Mouse (Mus musculus) c-Kit-positive CD71-negative TER-119-negative erythroid progenitor cells, embryonic 14.5 days (primary cell): ENCODE data around the gene Bcar3.
A peak's percentile ranks its signal among the peaks of the same experiment; 100 is the strongest.

Experiments used
- DNase-seq: peaks from one replicate; pipeline ENCODE4 v3.0.0-alpha.2; 2013; ENCODE audit warnings: low read depth

The Bcar3 gene

DNA sequence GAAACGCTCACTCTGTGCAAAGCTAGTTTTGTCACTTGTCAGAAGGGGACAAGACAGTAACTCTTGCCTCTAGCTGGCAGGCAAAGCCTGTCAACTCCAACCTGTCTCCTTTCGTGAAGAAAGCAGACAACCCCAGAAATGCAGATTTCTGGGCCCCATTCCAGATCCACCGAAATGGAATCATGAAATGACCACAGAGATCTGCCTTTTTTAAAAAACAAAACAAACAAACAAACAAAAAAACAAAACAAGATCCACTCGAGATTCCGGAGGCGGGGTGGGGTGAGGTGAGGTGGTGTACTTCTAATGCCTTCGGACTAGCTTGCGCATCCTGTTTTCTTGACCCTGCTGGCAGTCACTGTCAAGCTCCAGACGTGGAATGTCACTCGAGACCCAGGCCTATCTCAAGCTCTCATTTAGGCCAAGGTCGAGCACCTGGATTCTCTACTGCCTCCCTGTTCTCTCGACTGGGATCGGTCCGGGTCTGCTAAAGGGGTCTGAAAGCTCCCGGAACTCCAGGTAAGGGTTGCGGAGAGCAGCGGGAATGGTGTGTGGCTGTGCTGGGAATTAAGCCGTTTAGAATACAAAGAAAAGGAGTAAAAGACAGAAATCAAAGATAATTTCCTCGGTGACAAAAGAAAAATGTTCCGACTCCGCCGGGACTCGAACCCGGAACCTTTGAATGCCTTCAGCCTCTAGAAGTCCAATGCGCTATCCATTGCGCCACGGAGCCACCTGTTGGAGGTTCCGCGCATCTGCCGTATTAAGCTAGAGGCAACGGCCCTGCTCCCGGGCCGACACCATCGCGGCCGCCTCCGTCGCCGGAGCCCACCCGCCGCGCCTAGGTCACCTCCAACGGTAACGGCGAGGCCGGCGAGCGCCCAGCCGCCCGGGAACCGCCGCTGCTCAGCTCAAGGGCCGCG lies 1.4 kb upstream of the Bcar3 start:
- peak; percentile 84 for DNase-seq

DNA sequence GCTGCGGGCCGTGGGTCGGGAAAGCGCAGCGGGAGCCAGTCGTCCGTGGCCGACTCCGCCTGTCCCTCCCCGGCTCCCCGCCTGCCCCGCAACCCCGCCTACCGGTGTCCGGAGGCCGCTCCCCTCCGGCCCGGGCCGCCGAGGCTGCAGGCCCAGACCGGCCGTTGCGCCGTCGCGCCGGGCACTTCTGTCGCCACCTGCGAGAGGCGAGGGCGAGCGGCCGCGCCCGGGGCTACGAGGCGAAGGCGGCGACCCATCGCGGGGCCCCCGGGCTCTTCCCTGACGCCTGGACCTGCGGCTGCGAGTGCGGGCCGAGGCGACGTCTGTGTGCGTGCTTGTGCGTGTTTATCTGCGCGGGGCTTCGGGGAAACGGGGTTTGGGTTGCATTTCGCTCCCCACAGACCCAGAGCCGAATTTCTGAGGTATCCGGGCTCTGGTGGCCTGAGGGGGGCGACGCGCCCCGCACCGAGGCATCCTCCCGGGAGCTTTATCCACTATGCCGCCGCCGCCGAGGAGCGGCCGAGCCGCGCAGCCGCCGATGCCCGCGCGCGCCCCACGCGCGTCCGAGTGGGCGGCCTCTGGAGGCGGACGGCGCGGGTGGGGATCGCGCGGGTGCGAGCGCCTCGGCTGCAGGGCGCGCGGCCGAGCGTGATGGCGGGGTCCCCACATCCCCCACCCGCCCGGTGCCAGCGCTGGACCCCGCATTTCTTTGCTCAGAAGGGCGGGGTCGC lies 548 bp upstream of the Bcar3 start:
- DNase-seq = no peak

DNA sequence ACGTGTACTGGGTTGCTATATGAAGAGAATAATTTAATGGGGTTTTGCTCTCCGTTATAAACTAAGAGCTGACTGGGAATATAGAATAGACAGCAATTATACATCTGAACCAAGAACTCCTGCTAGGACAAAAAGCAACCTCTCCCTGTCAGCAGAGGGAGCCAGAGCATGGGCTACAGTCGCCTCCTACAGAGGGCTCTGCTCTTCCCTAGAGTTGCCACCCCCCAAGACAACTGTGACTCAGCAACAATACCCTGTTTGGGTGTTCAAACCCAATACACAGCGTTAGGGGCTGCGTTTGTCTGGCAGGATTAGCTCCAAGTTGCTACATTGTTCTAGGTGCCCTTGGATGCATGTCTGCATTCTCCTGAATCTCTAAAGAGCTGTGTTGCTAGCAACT lies 1.6 kb downstream of the Bcar3 start:
- peak; percentile 63 for DNase-seq

DNA sequence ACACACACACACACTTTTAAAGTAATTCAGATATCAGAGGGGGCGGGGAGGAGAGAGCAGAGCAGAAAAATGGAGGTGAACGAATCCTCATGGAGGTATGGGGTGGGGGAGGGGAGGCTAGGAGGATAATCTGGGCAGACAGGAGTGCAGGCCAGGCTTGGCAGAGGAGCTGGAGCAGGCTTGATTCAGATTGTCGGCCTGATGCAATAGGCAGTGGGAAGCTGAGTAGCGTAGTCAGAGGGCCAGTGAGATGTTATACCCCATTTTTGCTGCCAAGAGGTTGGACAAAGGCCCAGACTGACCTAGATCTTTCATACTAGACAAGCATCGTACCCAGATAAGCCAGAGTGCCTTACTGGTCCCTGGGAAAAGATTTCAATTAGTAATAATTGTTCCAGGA lies 3.0 kb downstream of the Bcar3 start:
- no peak for DNase-seq

DNA sequence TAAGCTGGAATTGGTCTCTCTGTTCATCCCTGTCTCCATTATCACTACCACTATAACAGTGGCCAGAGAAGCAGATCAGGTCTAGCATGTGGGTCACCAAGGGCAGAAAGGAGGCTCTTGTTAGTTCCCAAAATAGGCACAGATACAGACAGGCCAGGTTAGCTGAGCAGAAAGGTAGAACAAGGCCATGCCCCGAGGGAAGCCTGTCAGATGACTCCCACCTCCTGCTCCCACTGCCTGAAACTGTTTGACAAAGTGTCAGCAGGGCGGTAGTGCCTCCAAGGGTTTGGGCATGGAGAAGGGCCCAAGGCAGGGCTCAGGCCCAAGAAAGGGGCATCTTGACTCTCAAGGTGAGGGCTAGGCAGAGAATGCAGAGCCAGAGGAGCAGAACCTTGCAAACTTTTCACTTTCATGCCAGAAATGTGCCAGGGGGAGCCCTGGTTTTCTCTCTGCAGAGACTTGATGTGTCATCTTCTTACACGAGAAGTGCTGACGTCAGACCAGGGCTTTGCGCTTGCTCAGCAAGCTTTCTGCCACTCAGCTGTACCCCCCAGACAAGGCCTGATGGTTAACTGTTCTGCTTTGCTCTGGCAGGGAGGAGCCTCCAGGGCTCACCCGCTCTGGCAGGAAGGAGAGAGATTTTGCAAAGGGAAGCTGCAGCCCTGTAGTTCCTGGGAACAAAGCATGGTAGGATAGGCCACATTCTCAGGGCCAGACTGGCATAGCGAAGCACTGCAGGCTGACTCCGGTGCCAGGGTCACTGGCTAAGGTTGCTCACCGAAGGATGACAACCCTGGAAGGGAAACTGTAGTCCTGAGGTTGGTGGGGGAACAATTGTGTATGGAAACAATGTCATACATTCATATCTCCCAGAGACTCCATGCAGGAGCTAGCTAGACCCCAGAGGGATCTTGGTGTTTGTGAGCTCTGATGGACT lies 7.3 kb downstream of the Bcar3 start:
- DNase-seq = no peak

DNA sequence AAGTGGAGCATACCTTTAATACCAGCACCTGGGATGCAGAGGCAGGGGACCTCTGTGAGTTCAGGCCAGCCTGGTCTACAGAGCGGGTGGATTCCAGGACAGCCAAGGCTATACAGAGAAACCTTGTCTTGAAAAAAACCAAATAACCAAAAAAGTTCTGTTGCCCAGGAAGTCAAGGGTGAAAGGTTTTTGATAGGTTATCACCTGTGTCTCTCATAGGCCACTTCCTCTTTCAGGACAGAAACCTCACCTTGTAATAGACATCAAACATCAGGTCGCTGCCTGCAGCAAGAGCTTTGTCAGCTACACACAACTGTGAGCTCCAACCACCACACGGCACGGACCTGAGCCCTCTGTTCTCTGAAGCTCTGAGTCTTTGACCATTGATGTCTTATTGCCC lies 10.6 kb downstream of the Bcar3 start:
- DNase-seq = no peak

DNA sequence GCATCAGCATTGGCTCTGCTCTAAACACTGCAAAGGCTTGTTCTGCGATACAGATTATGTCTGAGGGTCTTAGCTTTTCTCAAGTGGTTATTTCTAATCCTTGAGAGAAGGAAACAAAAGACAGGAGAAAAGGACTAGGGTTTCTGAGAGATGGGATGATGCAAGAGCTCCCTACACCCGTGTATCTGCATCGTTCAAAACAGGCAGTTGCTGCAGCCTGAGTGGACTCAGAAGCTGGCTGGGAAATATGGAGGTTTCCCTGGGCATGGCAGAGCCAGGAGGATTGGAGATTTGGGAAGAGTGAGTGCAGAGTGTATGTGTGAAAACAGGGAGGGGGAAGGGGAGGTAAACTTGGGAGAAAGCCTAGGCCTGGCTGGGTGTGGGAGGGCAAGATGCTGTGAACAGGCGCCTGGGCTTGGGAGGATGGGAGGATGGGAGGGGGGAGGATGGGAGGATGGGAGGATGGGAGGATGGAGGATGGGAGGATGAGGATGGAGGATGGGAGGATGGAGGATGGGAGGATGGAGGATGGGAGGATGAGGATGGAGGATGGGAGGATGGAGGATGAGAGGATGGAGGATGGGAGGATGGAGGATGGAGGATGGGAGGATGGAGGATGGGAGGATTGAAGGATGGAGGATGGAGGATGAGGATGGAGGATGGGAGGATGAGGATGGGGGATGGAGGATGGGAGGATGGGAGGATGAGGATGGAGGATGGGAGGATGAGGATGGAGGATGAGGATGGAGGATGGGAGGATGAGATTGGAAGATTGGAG lies 14.1 kb downstream of the Bcar3 start:
- no peak for DNase-seq

DNA sequence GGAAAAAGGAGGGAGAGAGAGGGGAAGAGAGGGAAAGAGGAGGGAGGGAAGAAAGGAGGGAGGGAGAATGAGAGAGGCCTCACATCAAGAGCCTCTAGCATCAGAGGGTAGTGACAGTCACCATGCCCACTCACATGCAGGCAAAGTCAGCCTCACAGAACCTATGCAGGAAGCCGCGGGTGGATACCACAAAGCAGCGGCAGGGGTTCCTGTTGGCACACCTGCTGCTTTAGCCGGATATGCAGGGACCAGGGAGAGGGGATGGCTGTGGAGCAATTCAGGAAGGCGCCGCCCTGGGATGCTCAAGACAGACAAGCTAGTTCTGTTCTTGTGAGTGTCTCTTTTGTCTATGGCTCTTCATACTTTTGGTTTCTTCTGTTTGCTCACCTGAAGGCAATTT lies 15.0 kb downstream of the Bcar3 start:
- DNase-seq = no peak

DNA sequence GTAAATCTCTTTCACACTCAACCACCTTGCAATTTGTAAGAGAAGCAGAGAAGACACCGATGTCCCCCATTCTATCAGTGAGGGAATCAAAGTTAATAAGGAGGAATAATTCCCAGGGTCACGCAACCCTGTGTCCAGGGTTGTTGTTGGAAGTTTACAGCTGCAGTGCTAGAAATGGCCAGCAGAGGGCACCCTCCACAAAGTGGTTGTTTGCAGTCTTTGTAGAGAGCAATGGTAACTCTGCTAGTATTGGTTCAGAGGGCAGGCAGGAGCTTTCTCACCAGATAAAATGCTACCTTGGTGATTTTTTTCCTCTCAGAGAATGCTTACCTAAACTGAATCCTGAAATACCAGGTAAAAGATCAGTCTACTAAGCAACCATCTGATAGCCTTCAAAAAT lies 18.1 kb downstream of the Bcar3 start:
- peak; percentile 57 for DNase-seq

DNA sequence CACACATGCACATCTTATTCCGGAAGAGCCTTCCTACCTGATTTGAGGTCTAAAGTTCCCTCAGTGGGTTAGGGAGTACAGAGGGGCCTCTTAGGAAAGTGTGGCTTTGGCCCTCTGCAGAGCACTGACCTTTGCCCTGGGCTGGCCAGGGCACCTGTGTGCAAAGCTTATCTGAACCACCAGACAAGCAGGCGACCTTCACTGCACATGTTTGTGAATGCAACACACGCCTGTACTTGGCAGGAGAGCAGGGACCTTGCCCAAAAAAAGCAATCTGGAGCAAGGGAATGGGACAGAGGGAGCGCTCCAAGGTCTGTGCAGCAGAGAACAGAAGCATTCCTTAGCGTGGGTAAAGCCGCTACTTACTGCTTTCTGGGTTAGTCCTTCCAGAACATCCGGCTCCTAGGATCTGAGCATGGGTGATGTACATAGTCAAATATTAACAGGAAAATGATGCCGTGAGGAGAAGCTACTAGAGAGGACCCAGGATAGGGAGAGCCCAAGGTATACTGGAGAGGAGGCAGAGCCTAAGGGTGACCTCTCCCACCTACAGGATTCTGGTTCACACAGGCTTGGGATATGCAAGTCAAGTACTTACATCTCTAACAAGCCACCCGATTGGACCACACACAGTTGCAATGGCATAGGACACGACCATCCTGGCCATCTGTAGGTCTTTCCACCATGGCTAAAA lies 19.1 kb downstream of the Bcar3 start:
- no peak for DNase-seq

DNA sequence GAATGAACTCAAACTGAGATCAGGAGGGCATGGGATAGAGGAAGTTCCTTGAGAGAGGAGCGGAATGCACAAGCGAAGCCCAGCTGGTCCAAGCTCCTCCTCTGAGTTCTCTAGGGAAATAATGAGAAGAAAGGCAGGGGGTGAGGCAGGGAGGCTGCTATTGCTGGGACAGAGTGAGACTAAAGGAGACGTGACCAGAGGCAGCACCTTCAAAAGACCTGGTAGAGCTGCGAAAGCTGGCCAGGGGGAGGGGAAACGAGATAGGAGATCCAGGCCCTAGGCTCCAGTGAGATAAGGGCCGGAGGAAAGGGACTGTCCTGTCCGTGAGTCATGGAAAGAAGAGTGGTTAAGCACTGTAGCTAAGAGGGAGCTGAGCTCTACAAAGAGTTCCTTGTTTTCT lies 20.0 kb downstream of the Bcar3 start:
- no peak for DNase-seq

DNA sequence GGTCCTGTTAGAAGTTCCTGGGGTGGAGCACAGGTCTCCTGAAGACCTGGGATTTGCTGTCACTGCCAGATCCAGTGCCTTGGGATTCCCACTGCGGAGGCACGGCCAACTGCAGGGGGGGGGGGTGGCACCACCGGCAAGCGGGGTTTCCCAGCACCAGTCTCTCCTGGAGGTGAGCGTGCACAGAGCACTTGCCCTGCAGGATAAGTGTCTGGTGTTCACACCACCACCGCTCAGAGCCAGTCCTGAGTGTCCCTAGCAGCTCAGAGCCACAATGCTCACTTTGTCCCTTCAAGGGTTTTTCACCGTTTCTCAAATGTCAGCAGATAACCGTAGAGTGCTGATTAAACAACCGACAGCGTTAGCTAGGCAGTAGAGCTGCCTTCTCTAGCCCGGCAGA lies 22.7 kb downstream of the Bcar3 start:
- DNase-seq = no peak

DNA sequence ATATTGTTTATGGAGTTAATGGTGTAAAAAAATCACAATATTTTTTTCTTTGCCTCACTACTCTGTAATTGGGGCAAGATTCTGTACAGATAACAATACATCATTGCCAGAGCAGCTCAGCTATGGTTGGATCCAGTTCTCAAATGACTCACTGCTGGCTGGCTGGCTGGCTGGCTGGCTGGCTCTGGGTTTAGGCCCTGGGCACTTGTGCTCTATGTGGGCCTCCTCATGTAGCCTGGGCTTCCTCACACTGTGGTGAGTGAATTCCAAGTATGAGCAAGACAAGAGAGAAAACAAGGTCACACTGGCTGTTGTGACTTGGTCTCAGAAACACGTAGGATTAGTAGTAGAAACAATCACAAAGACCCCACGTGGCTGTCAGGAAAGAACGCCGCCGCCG lies 23.4 kb downstream of the Bcar3 start:
- no peak for DNase-seq

DNA sequence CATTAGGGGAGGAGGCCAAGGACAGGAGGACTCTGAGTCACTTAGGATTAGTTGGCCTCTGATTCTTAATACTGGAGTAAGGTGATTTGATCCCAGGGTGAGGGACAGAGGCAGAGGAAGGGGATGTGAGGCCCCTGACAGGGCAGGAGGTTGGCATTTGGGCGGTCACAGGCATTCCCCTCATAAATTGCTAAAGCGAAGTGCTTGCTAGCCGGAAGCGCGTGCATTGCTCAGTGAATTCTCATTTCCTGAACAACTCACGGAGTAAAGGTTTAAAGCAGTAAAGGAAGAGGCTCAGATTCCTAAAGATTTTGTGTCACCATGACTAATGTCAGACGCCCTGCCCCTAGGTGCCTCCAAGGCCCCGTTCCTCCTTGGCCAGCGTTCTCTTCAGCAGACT lies 28.3 kb downstream of the Bcar3 start:
- no peak for DNase-seq

DNA sequence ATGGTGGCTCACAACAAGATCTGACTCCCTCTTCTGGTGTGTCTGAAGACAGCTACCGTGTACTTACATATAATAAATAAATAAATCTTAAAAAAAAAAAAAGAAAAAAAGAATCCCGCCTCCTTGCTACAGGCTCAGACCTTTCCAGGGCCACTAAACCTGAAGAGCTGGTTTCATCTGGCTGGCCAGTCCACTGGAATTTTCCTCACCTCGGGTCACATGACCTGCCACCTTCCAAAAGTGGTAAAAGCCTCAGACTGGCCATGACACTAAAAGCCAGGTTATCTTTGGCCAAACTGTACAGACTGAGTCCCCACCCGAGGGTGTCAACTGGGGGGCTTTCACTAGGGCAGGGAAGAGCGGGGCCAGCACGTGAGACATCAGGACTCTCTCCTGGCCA lies 29.9 kb downstream of the Bcar3 start:
- DNase-seq = no peak

DNA sequence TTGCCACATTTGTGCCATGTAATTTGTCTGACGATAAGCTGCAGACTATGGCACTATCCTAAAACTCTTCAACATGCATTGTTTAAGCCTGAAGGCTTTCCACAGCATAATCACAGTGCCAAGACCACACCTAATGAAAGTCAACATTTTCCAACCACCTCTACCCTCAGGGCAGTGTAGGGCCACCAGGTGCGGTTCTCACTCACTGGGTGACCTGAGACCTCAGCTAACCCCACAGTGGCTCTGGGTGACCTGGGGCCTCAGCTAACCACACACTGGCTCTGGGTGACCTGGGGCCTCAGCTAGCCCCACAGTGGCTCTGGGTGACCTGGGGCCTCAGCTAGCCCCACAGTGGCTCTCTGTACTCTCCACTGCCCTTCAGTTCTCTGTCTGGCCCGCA lies 30.6 kb downstream of the Bcar3 start:
- no peak for DNase-seq

DNA sequence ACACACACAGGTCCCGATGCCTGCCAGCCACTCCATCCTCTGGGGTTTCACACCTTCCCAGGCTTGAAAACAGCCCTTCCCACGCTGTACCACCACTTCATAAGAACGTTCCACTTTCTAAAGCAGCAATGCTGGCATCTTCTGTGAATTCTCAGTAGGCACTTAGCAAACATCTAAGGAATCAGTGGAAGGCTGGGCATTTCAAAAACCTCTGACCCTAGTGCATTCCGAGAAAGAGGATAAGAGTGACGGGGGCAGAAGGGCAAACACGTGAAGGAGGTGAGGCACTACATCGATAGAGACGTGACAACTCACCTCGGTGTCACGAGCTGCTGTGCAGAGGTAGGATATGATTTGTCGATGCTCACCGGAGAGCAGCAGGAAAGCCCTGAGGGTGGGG lies 36.5 kb downstream of the Bcar3 start:
- DNase-seq = no peak

DNA sequence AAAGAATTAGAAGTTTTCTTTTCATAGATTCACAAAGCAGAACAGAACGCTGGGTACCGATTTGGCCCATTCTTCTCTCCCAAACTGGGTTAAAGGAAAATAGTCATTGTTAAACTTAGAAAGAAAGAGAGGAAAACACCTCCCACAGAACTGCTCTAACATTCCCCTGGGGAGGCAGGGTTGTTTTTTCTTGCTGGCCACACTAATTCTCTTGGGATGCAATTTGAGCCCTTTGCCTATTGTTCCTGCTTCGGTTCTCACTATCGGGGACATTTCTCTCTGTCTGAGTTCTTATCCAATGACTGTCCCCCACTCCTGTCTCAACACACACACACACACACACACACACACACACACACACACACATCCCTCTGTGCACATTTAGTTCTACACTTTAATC lies 39.6 kb downstream of the Bcar3 start:
- DNase-seq = no peak

DNA sequence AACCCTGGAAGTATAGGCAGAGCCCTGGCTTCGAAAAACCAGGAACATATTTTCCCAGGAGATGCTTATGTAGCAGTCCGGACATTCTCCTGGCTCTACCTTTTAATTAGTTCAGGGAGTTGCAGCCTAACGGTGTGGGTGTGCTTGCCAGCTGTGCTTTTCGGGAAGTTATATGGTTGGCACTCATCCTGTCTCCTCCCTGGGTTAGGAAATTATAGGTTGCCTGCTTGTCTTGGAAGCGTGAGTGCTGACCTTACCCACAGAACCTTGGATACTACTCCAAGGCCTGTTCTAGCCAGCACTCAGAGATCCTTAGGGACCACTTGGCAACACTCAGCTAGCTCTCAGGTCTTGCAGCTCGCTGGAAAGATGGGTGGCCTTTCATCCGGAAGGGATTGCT lies 40.0 kb downstream of the Bcar3 start:
- no peak for DNase-seq

DNA sequence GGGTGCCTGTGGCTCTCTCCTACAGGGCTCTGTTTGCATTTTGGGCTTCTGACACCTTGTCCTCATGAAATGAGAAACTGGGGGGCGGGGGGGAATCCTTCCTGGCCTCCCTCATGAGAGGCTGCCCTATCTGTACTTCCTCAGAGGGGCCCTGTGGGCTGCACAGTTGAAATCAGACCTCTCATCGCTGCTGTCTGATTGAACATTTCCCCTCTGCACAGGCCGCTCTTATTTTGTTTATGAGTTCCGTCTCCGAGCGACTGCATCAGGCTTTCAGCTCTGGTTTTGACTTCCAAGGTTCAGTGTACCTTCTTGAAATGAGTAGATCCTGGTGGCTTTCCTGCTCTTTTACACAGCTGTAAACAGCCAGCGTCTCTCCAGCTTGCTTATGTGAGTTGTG lies 40.4 kb downstream of the Bcar3 start:
- no peak for DNase-seq

DNA sequence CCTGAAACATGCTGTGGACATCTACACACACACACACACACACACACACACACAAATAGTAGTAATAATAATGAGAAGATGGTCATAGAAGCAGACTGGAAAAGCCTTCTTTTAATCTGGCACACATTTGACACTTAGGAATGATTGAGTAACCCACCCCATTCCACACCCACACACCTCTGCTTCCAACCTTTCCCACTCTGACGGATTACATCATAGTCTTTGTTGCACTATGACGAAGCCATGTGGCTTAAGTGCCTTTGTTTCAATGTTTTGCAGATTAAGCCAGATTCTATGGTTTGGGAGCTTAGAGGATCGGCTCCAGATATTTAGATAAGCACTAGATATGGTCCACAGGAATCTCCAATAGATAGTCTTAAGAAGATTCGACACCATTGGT lies 42.1 kb downstream of the Bcar3 start:
- no peak for DNase-seq
